Mouse (Mus musculus) kidney, adult 2 months (tissue): ENCODE results near the gene R3hcc1l. TPM values are rescaled to one million over a fixed set of nuclear protein-coding genes. Genes with fewer than 3 reads are reported as not detected.

Experiments
- DNase-seq: peaks from one replicate; pipeline ENCODE4 v3.0.0; 2021
- H3K27ac ChIP-seq: fragments of 200-500 bp; 2 replicates; pipeline ENCODE4 v1.5.1; 2012; ENCODE audit warnings: low read depth, low read length, control low read depth, inconsistent platforms; ENCODE audit not compliant: insufficient read depth
- H3K27me3 ChIP-seq: fragments of 200-500 bp; replicated peaks from 2 replicates; pipeline ENCODE4 v1.6.1; 2012; ENCODE audit warnings: mild to moderate bottlenecking, moderate library complexity, low read length, inconsistent platforms; ENCODE audit not compliant: control insufficient read depth, insufficient read depth
- H3K36me3 ChIP-seq: fragments of 200-500 bp; 2 replicates; pipeline ENCODE4 v1.6.1; 2012; ENCODE audit warnings: mild to moderate bottlenecking, moderate library complexity, low read length, inconsistent platforms; ENCODE audit not compliant: control insufficient read depth, insufficient read depth
- H3K4me1 ChIP-seq: fragments of 200-500 bp; 2 replicates; pipeline ENCODE4 v1.6.1; 2011; ENCODE audit warnings: low read length; ENCODE audit not compliant: control insufficient read depth, insufficient read depth
- H3K4me3 ChIP-seq: fragments of 200-500 bp; 2 replicates; pipeline ENCODE4 v1.5.1; 2011; ENCODE audit warnings: mild to moderate bottlenecking, low read depth, low read length, control low read depth; ENCODE audit not compliant: insufficient read depth
- CTCF ChIP-seq: fragments of 200-500 bp; conservative IDR thresholded peaks from 2 replicates; pipeline ENCODE4 v1.5.1; 2011; ENCODE audit warnings: low read depth, mild to moderate bottlenecking, control low read depth, low read length, moderate library complexity, mixed read lengths; ENCODE audit not compliant: insufficient read depth, insufficient read length
- POLR2A ChIP-seq: fragments of 200-500 bp; IDR thresholded peaks from one replicate; pipeline ENCODE4 v1.6.1; 2011; ENCODE audit warnings: low read depth, low read length, control low read depth
- WGBS: fragments of 180-500 bp; shearing (Covaris S2); methylation state at CpG from one replicate; pipeline ENCODE4 v1.1.7; 2018; 5-methylcytosine and 5-hydroxymethylcytosine counted together
- polyA plus RNA-seq: library from polyadenylated mRNA; depleted of rRNA; stranded (reverse); fragments of >200 nt; gene quantifications from 2 replicates; pipeline ENCODE4 v1.2.3, GENCODE M21; 2012

The R3hcc1l gene
- polyA plus RNA-seq, 1 experiment = 5.7 TPM

DNA sequence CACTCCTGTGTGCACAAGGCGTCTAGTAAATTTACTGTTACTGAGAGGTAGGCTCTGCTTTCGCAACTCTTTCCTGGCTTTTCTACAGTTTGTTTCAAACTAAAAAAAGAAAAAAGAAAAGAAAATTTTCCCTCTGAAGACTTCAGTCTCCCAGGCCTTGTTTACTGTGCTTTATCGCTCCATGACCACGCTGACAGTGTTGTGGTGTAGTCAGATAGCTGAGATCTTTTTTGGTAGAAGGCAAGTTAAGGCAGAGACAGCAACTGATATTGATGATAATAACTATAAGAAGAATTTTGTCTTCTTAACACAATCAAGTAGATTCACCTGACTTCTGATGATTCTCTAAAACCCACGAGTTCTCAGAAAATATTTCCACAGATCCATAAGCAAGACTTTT, 65.1 kb downstream of the R3hcc1l start:
- no peak for DNase-seq
- Histone ChIP-seq H3K36me3 (peaks cover 2% of the 10 kb centered on the region; the same call in 1 of the 2 replicates), H3K27ac (no peak overlapping the region), H3K4me3 (no peak overlapping the region), H3K27me3 (no peaks in the 10 kb centered on the region), H3K4me1 (no peaks in the 10 kb centered on the region)
- WGBS = 96% methylated on average over 5 of the region's 5 CpGs
- TF ChIP-seq POLR2A = no peak
- TF ChIP-seq CTCF = no peak

DNA sequence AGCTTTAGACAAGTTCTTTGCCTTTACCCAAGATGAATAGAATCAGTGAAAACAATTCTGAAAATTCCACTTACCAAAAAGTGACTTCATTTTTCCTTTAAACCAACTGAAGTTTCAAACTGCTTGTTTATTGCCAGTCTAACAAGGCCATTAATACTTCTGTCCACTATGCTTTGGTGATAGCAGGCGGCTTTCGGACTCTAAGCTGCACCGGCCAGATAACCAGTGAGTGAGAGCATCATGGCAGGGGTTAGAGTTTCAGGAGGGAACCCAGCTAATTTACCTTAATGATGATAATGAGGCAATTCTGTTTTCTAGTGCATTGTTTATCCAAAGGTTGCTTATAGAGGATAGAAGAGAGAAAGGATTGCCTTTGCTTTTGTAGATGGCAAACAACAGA, 65.6 kb downstream of the R3hcc1l start:
- DNase-seq = no peak
- Histone ChIP-seq H3K27me3 (no peaks in the 10 kb centered on the region), H3K4me3 (no peak overlapping the region), H3K4me1 (no peaks in the 10 kb centered on the region), H3K36me3 (peaks cover 2% of the 10 kb centered on the region; the same call in 1 of the 2 replicates), H3K27ac (no peak overlapping the region)
- TF ChIP-seq CTCF (no peak), POLR2A (no peak)
- WGBS = 93% methylated on average over 3 of the region's 3 CpGs

DNA sequence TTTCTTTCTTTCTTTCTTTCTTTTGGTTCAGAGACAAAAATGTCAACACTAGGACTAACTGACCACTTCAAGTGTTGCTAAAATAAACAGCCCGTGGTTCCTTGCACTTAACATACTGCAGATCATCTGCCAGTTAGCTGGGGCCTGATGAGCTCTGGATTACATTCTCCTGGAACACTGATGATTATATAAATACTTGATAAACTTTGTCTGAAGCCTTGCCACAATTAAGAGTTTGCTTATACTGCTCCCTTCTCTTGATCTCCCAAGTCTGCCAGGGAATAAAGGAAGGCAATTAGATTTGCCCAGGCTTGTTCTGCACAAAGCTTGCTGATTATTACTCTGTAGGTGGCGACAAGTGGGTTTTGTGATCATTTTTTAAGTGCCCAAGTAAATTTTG, 69.1 kb downstream of the R3hcc1l start:
- TF ChIP-seq CTCF = no peak
- no peak for TF ChIP-seq POLR2A
- no peak overlapping the region for H3K27ac ChIP-seq

DNA sequence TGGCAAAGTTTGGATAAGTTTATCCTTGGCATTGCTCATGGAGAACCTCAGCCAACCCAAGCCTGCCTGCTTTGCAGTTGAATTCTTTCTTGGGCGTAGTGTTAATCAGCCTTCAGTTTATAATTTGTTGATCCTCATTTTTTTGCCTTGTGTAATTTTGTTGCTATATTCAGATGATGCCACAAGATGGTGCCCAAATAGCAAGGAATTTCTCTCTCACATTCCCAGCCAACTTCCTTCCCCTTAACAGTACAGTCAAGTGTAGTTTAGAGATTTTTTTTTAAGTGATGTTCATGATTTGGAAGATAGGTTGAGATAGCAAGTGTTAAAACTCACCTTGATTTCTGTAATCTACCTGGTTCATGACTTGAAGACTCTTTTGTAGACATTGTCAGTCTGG, 70.7 kb downstream of the R3hcc1l start:
- peak; percentile 26 for DNase-seq
- Histone ChIP-seq H3K4me3 (no peak overlapping the region), H3K36me3 (peaks cover 2% of the 10 kb centered on the region), H3K27ac (no peak overlapping the region), H3K4me1 (no peaks in the 10 kb centered on the region), H3K27me3 (no peaks in the 10 kb centered on the region)
- WGBS = 55% methylated on average over 1 of the region's 1 CpGs
- TF ChIP-seq POLR2A (no peak), CTCF (no peak)

More for the DNA sequence above, 69.1 kb downstream of the R3hcc1l start:
- Histone ChIP-seq H3K27me3 (no peaks in the 10 kb centered on the region), H3K4me1 (no peaks in the 10 kb centered on the region), H3K36me3 (peaks cover 4% of the 10 kb centered on the region), H3K4me3 (no peak overlapping the region)
- DNase-seq = no peak
- WGBS = 77% methylated on average over 2 of the region's 2 CpGs

DNA sequence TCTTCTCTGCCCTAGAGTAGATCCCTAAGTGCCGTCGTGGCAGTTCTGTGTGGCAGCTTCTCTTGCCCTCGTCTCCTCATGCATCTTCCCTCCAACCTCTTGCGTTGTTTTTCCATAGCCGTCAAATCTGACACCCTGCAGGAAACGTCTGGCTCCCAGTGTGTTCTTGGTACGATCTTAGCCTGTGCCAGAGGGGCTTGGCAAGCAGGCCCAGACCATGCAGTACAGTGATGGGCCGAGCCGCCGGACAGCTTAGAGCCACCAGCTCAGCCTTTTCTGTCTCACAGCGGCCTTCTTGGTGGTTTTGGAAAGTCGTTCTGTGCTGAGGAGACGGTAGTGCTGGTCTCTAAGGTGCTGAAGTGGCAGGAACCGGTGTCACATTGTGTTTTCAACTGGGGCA, 73.0 kb downstream of the R3hcc1l start:
- no peak for DNase-seq
- TF ChIP-seq POLR2A (no peak), CTCF (no peak)
- Histone ChIP-seq H3K36me3 (peaks cover 2% of the 10 kb centered on the region), H3K27me3 (no peaks in the 10 kb centered on the region), H3K27ac (no peak overlapping the region), H3K4me3 (no peak overlapping the region), H3K4me1 (no peaks in the 10 kb centered on the region)
- 70% methylated on average over 14 of the region's 14 CpGs for WGBS

DNA sequence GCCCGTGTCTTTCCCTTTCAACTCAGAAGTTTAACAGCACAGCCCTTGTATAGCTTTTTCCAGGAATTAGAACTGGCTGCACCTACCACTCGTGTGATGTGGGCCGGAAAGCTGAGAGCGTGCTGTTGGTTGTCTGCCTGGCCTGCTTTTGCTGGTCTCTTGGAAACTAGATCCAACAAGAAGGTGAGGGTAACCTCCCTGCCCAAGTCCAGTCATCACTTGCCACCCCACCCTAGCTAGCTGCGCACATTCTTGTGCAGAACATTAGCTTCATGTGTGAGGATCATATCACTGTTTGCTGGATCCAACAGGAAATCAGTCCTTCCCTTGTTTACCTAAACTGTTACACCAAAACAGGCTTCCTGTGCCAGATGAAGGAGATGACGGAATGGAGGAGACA, 74.9 kb downstream of the R3hcc1l start:
- H3K36me3 ChIP-seq = peaks cover 2% of the 10 kb centered on the region
- TF ChIP-seq POLR2A = no peak
- H3K4me1 ChIP-seq = no peaks in the 10 kb centered on the region
- 74% methylated on average over 6 of the region's 6 CpGs for WGBS
- H3K27ac ChIP-seq = no peak overlapping the region
- DNase-seq = no peak
- no peaks in the 10 kb centered on the region for H3K27me3 ChIP-seq
- no peak overlapping the region for H3K4me3 ChIP-seq

DNA sequence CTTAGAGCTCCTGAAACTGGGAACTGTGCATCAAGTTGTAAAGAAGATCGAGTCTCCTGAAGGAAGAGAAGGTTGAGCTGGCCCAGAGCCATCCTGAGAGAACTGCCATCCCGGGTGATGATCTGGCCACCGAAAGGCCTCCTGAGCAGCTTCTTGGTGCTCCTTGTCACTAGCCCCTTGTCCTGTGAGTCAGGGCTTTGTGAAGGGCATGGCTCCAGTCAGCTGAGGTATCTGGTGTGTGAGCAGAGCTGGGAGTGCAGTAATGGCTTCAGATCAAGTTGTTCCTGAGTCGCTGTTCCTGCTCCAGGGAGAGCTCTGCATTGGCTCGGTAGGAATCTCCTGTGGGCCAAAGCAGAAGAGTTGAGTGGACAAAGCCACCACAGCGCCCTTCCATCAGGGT, 76.5 kb downstream of the R3hcc1l start:
- WGBS = 88% methylated on average over 6 of the region's 6 CpGs
- Histone ChIP-seq H3K4me3 (no peak overlapping the region), H3K4me1 (0 out of 2 replicates have a peak, but pooled peaks cover 5% of the 10 kb centered on the region), H3K27ac (no peak overlapping the region), H3K36me3 (peaks cover 2% of the 10 kb centered on the region), H3K27me3 (no peaks in the 10 kb centered on the region)
- no peak for DNase-seq
- TF ChIP-seq CTCF (no peak), POLR2A (no peak)

DNA sequence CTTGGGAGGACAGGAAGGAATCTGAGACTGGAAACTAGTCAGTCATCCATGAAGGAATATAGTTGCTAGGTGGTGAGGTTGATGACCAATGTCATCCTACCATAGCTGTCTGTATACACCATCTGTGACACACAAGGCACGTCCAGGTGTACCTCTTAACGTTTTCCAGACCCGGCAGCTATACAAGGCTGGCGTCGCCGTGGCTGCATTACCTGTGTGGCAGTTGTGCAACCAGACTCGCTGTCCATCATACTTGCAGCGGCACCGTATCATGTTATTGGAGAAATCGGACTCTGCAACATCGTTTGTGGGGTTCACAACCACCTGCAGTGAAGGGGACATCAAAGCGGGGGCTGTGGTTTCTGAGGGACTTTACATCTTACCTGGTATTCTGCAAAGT, 78.7 kb downstream of the R3hcc1l start:
- TF ChIP-seq CTCF = no peak
- no peak for TF ChIP-seq POLR2A
- H3K4me3 ChIP-seq = no peak overlapping the region
- WGBS = 89% methylated on average over 12 of the region's 12 CpGs

More for the DNA sequence above, 78.7 kb downstream of the R3hcc1l start:
- Histone ChIP-seq H3K4me1 (peaks cover 12% of the 10 kb centered on the region; the same call in 1 of the 2 replicates), H3K36me3 (no peaks in the 10 kb centered on the region), H3K27ac (no peak overlapping the region), H3K27me3 (no peaks in the 10 kb centered on the region)
- no peak for DNase-seq
